Mouse (Mus musculus): ENCODE data around the gene Apeh. TPM values are rescaled to one million over a fixed set of nuclear protein-coding genes. Genes with fewer than 3 reads are reported as not detected.

Apeh gene
- polyA plus RNA-seq, 1 experiment from 2014 or later: 54.5 TPM

DNA sequence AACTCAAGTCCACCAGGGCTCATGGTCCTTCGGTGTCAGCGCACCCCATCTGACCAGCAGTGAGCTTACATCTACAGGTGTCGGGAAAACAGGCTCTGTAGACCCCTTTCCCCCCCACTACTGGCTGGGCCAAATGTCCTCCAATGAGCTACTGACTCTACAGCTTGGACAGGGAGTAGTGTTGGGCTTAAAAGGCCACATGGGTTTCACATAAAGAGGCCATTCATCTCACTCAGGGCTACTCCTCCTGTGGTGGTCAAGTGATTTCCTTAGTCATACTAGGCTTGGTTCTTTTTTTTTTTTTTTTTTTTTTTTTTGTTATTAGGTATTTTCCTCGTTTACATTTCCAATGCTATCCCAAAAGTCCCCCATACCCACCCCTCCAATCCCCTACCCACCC, 29.5 kb upstream of the Apeh start:
- Histone ChIP-seq H3K27ac (ENCODE audit: low read length) (no peak overlapping the region), H3K27me3 (ENCODE audit: control insufficient read depth, insufficient read depth, low read length) (no peaks in the 10 kb centered on the region), H3K4me2 (ENCODE audit: low read depth, low read length) (no peak overlapping the region), H3K4me1 (ENCODE audit: control insufficient read depth, insufficient read depth, low read length) (peaks cover 15% of the 10 kb centered on the region), H3K4me3 (ENCODE audit: low read length) (no peak overlapping the region), H3K36me3 (ENCODE audit: control insufficient read depth, insufficient read depth) (no peaks in the 10 kb centered on the region), H3K9me3 (replicated peaks; ENCODE audit: control insufficient read depth, low read length) (no peaks in the 10 kb centered on the region), H3K9ac (ENCODE audit: low read length) (no peak overlapping the region)
- no peak for ATAC-seq (replicated peaks; ENCODE audit: extremely low read depth, insufficient read depth, low FRiP score)
- 89% methylated on average over 4 of the region's 4 CpGs for WGBS

DNA sequence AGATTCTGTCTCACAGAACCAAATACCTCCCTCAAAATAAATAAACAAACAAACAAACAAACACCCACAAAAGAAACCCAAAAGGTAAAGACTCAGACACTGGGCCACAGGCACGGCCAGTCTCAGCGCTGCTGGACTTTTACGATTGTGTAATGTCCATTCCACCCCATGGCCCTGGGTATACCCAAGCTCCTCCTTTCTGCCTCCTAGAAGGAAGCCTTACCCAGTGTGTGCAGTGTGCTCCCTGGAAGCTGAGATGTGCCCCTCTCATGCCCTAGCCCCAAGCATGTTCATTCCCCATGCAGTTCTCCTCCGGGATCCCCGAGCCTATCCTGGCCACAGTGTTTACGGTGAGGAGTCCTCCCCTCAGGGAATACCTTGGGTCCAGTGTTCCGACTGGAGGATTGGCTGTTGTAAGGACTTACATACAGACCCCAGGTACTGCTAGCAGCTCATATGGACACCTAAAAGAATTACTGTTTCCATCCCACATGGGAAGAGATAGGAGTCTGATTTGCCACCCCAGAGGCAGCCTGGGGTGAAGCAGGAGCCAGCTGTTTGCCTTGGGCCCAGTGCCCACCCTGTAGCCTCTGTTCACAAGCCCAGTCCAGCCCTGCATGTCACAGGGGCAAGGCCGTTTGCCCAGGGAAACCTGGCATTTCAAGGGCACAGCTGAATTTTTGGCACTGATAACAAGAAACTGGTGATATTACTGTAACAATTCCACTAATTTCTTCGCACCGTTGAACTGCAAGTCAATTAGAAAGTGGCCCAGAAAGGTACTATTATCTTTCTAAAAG, 27.0 kb upstream of the Apeh start:
- Histone ChIP-seq H3K9me3 (replicated peaks; ENCODE audit: control insufficient read depth, low read length) (no peaks in the 10 kb centered on the region), H3K9ac (ENCODE audit: low read length) (no peak overlapping the region), H3K27me3 (ENCODE audit: control insufficient read depth, insufficient read depth, low read length) (no peaks in the 10 kb centered on the region), H3K27ac (ENCODE audit: low read length) (no peak overlapping the region), H3K4me1 (ENCODE audit: control insufficient read depth, insufficient read depth, low read length) (peaks cover 15% of the 10 kb centered on the region), H3K4me3 (ENCODE audit: low read length) (no peak overlapping the region), H3K4me2 (ENCODE audit: low read depth, low read length) (no peak overlapping the region), H3K36me3 (ENCODE audit: control insufficient read depth, insufficient read depth) (no peaks in the 10 kb centered on the region)
- no peak for ATAC-seq (replicated peaks; ENCODE audit: extremely low read depth, insufficient read depth, low FRiP score)
- WGBS: 83% methylated on average over 10 of the region's 10 CpGs

DNA sequence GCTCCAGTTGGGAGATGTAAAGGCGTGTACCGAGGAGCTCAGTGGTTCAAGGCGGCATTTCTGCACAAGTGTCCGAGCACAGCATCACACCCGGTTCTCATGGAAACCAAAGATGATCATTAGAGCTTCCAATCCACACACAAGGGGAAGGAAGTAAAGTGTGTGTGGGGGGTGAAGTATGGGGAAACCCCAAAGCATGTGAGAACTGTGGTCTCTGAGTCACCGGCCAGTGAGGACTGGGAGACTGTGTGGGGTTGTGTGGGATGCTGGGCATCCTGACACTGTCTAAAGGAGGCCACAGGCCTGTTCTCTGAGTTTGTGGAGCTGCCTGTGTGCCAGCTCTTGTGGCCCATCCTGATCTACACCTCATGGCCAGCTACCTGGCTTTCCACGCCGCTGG, 26.3 kb upstream of the Apeh start:
- 87% methylated on average over 8 of the region's 8 CpGs for WGBS

DNA sequence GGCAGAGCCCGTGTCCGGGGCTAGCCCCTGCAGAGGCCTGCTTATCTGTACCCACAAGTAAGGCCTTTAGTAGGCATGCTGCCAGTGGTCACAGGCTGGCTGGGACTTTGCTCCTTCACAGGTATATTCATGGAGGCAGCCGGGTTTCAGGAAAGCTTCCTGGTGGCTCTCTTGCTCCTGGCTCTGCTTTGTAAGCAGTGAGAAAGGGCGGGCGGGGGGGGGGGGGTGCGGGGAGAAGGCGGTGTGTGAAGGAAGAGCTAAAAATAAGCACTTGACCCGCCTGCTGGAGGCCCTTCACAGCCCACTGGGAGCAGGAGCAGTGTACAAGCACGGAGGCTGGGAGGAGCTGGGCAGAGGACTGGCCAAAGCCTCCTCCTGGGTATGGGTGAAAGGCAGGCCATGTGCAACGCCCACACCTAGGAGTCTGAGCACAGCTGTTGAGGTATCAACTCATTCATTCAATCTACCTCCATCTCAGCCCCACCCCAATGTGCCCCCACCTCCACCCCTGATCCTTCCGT, 25.5 kb upstream of the Apeh start:
- peak; percentile 93 for ATAC-seq (replicated peaks; ENCODE audit: extremely low read depth, insufficient read depth, low FRiP score)
- H3K9me3 ChIP-seq (replicated peaks; ENCODE audit: control insufficient read depth, low read length): no peaks in the 10 kb centered on the region
- H3K27ac ChIP-seq (ENCODE audit: low read length): peak overlapping the region; percentile 84
- H3K27me3 ChIP-seq (ENCODE audit: control insufficient read depth, insufficient read depth, low read length): no peaks in the 10 kb centered on the region
- peak overlapping the region; percentile 31; the same call in 1 of the 2 replicates for H3K4me2 ChIP-seq (ENCODE audit: low read depth, low read length)
- H3K4me1 ChIP-seq (ENCODE audit: control insufficient read depth, insufficient read depth, low read length): peaks cover 15% of the 10 kb centered on the region
- no peak overlapping the region for H3K4me3 ChIP-seq (ENCODE audit: low read length)
- no peaks in the 10 kb centered on the region for H3K36me3 ChIP-seq (ENCODE audit: control insufficient read depth, insufficient read depth)
- H3K9ac ChIP-seq (ENCODE audit: low read length): peak overlapping the region; percentile 62
- WGBS: 19% methylated on average over 9 of the region's 11 CpGs

More for the DNA sequence above, 26.3 kb upstream of the Apeh start:
- no peak overlapping the region for H3K4me2 ChIP-seq (ENCODE audit: low read depth, low read length)
- no peak for ATAC-seq (replicated peaks; ENCODE audit: extremely low read depth, insufficient read depth, low FRiP score)
- no peaks in the 10 kb centered on the region for H3K9me3 ChIP-seq (replicated peaks; ENCODE audit: control insufficient read depth, low read length)
- no peaks in the 10 kb centered on the region for H3K27me3 ChIP-seq (ENCODE audit: control insufficient read depth, insufficient read depth, low read length)
- no peaks in the 10 kb centered on the region for H3K36me3 ChIP-seq (ENCODE audit: control insufficient read depth, insufficient read depth)
- H3K27ac ChIP-seq (ENCODE audit: low read length): peak overlapping the region; percentile 84
- H3K4me3 ChIP-seq (ENCODE audit: low read length): no peak overlapping the region
- no peak overlapping the region for H3K9ac ChIP-seq (ENCODE audit: low read length)
- H3K4me1 ChIP-seq (ENCODE audit: control insufficient read depth, insufficient read depth, low read length): peaks cover 15% of the 10 kb centered on the region

DNA sequence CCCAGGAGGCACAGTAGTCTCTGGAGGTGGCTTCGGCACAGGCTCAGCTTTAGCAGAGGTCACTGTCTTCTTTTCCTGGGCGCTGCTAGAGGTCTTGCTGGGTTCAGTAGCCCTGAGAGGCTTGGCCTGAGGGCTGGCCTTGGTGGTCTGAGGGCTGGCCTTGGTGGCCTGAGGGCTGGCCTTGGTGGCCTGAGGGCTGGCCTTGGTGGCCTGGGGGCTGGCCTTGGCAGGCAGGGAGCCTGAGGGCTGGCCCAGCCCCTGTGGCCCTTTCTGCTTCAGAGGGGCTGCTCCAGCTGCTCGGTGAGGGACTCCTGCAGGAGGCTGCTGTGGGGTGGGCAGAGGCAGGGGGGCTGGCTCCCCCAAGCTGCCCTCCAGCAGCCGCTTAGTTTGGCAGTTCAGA, 22.7 kb upstream of the Apeh start:
- Histone ChIP-seq H3K4me1 (ENCODE audit: control insufficient read depth, insufficient read depth, low read length) (peaks cover 15% of the 10 kb centered on the region), H3K4me3 (ENCODE audit: low read length) (no peak overlapping the region), H3K9me3 (replicated peaks; ENCODE audit: control insufficient read depth, low read length) (peaks cover 3% of the 10 kb centered on the region; the same call in 1 of the 2 replicates), H3K4me2 (ENCODE audit: low read depth, low read length) (no peak overlapping the region), H3K27ac (ENCODE audit: low read length) (no peak overlapping the region), H3K9ac (ENCODE audit: low read length) (no peak overlapping the region), H3K36me3 (ENCODE audit: control insufficient read depth, insufficient read depth) (no peaks in the 10 kb centered on the region), H3K27me3 (ENCODE audit: control insufficient read depth, insufficient read depth, low read length) (peaks cover 8% of the 10 kb centered on the region)
- WGBS: 67% methylated on average over 4 of the region's 4 CpGs
- no peak for ATAC-seq (replicated peaks; ENCODE audit: extremely low read depth, insufficient read depth, low FRiP score)

DNA sequence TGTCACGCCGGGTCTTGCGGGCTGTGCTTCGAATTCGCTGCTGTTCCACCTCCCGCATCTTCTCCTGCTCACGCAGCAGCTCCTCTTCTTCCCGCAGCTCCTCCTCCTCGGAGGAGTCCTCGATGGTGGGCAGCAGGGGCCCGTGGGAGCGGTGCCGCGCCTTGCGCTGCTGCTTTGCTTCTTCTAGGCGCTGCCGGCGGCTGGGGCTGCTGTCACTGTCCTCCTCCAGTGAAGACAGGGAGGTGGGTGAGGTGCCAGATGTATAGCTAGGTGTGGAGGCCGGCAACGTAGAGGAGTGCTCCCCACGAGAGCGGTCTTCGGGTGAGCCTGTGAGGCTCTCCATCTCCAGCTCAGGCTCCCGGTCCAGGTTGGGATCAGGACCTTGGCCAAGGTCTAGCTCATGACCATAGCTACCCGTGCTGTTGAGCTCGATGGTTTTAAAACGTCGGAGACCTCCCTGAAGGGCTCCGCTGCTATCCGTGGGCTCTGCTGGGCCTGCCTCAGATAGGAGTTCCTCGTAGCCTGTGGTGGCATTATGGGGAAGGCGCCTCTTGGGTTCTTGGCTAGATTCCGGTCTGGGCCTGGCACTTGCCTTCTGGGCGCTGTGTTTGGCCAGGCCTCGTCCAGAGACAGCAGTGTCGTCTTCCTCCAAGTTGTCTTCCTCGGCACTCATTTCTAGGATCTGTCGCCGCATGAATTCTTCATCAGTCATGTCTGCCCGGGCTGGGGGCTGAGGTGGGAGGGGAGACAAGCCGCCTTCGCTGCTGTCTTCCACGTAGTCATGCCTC, 21.1 kb upstream of the Apeh start:
- Histone ChIP-seq H3K9me3 (replicated peaks; ENCODE audit: control insufficient read depth, low read length) (peaks cover 3% of the 10 kb centered on the region; the same call in 1 of the 2 replicates), H3K27ac (ENCODE audit: low read length) (no peak overlapping the region), H3K4me3 (ENCODE audit: low read length) (no peak overlapping the region), H3K4me1 (ENCODE audit: control insufficient read depth, insufficient read depth, low read length) (peaks cover 18% of the 10 kb centered on the region), H3K36me3 (ENCODE audit: control insufficient read depth, insufficient read depth) (no peaks in the 10 kb centered on the region), H3K9ac (ENCODE audit: low read length) (no peak overlapping the region), H3K4me2 (ENCODE audit: low read depth, low read length) (no peak overlapping the region), H3K27me3 (ENCODE audit: control insufficient read depth, insufficient read depth, low read length) (peaks cover 8% of the 10 kb centered on the region)
- 62% methylated on average over 43 of the region's 43 CpGs for WGBS
- no peak for ATAC-seq (replicated peaks; ENCODE audit: extremely low read depth, insufficient read depth, low FRiP score)

DNA sequence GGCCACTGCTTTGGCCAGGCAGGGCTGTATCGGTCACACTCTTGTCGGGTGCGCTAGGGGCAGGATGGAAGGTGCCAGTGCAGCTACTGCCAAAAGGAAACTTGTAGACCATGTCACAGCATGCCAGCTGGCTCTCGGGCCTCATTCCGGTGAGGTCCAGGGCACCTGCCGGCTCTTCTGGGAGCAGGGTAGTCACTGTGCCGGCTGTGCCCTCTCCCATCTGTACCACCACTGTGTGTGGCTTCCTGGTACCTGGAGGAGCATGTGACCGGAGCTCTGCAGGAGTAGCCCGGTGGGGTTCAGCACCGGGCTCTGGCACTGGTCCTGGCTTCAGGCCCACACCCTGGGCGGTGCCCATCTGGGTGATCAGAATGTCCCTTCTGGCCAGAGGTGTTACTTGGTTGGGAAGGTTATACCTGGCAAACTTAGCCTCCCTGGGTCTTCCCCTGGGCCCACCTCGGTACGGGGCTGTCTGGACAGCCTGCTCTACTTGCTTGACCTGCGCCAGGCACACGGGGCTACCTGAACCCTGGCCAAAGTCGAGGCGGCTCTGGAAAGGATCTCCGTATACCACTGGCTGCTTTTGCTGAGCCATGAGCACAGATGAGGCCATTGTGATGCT, 18.4 kb upstream of the Apeh start:
- peaks cover 3% of the 10 kb centered on the region; the same call in 1 of the 2 replicates for H3K9me3 ChIP-seq (replicated peaks; ENCODE audit: control insufficient read depth, low read length)
- WGBS: 91% methylated on average over 18 of the region's 18 CpGs
- no peak for ATAC-seq (replicated peaks; ENCODE audit: extremely low read depth, insufficient read depth, low FRiP score)
- H3K4me2 ChIP-seq (ENCODE audit: low read depth, low read length): no peak overlapping the region
- H3K27me3 ChIP-seq (ENCODE audit: control insufficient read depth, insufficient read depth, low read length): peaks cover 8% of the 10 kb centered on the region
- no peak overlapping the region for H3K9ac ChIP-seq (ENCODE audit: low read length)
- peaks cover 9% of the 10 kb centered on the region for H3K4me1 ChIP-seq (ENCODE audit: control insufficient read depth, insufficient read depth, low read length)
- H3K36me3 ChIP-seq (ENCODE audit: control insufficient read depth, insufficient read depth): no peaks in the 10 kb centered on the region
- no peak overlapping the region for H3K4me3 ChIP-seq (ENCODE audit: low read length)
- no peak overlapping the region for H3K27ac ChIP-seq (ENCODE audit: low read length)

DNA sequence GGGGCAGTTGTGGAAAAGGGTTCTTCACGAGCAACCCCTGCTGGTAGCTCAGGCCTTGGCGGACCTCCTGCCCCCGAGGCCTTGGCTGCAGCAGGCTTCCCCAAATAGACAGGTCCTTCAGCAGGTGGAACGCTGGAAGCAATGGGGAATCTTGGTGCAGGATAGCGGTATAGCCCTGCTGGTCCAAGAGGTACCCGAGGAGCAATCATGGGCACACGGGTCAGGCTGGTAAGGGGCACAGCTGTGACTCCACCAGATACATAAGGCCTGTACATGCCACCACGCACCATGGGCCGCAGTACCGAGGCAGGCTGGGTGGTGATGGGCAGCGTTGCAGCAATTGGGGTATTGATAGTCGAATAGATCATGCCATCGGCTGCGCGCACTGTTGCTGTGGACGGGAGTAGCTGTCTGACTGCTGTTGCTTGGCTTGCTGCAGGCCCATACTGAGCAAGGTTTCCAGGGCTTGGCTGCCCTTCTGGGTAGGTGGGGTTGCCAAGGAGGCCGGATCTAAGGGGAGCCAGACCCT, 17.3 kb upstream of the Apeh start:
- Histone ChIP-seq H3K4me2 (ENCODE audit: low read depth, low read length) (peak overlapping the region; percentile 70), H3K9ac (ENCODE audit: low read length) (peak overlapping the region; percentile 66), H3K9me3 (replicated peaks; ENCODE audit: control insufficient read depth, low read length) (peaks cover 3% of the 10 kb centered on the region; the same call in 1 of the 2 replicates), H3K36me3 (ENCODE audit: control insufficient read depth, insufficient read depth) (no peaks in the 10 kb centered on the region), H3K4me3 (ENCODE audit: low read length) (peak overlapping the region; percentile 47), H3K4me1 (ENCODE audit: control insufficient read depth, insufficient read depth, low read length) (peaks cover 9% of the 10 kb centered on the region), H3K27me3 (ENCODE audit: control insufficient read depth, insufficient read depth, low read length) (peaks cover 8% of the 10 kb centered on the region), H3K27ac (ENCODE audit: low read length) (no peak overlapping the region)
- 75% methylated on average over 17 of the region's 17 CpGs for WGBS
- ATAC-seq (replicated peaks; ENCODE audit: extremely low read depth, insufficient read depth, low FRiP score): no peak

All from heart, embryonic 16.5 days (tissue).